Mouse (Mus musculus) thymus, postnatal 36 days (tissue): ENCODE results near the gene Specc1l.

Experiments
- DNase-seq, 2 experiments: peaks; one replicate each; pipeline ENCODE4 v3.0.0; 2022; ENCODE audit warnings: mixed read lengths in 2 of 2

Specc1l gene

DNA sequence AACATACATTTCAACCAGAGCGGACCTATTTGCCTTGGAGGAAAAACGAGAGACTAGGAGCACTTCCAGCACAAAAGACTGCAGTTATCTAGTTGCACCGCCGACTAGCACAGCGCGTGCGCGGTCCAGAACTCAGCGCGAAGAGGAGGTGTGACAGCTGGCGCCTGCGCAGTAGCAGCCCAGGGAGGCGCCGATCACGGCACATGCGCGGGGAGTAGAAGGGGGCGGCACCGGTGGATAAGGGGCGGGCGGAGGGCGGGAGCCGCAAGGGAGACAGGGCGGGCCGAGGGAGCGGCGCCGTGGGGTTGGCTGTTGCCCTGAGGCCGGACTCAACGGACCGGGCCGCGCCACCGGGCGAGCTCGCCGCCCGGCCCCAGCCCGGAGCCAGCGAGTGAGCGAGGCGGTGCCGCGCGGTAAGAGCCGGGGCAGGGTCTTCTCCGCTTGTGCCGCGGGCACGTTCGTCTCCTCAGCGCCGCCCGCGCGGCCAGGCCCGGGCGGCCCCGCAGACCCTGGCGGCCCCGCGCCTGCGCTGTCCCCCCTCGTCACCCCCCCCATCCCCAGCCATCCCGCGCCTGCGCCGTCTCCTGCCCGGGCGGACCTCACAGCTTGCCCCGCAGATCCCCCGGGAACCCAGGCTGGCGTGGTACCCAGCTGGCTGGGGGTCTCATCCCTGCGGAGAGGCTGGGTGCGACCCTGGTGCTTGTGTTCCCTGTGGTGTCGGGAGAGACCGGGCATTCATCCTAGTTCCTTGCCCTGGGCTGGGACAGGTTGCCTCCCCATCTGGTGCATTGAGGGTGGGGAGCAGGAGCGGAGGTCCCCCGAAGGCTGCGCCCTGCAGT lies at the start of gene Specc1l:
Specc1l (plus strand) TSS at position 267 of the 839 bp plus-strand sequence.
- peak; percentile 96 to 97 for DNase-seq

DNA sequence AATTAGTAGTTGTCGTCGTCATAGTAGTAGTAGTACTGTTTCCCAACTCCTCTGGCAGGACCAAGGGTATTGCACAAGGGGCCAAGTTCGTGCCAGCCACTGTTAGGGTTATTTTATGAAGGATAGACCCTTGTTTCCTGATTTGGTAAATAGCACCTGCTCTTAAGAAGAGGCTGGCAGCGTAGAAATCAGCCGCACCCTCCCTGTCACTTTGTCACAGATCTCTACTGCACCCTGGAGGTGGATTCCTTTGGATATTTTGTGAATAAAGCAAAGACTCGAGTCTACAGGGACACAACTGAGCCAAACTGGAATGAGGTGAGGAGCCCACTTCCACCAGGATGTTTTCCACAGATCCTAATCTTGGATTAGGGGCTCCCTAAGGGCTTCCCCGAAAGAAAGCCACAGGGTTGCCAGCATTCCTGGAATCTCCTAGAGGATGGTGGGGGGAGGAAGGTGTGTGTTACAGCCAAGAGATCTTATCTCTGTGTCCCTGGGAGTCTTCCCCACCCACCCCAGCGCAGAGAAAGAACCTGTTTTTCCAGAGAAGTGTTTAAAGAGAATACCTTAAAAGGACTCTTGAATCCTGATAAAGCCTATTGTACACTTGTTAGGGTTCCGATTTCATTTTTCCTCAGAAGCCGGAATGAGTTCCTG lies 45.9 kb upstream of the Specc1l start:
- DNase-seq, result no peak

DNA sequence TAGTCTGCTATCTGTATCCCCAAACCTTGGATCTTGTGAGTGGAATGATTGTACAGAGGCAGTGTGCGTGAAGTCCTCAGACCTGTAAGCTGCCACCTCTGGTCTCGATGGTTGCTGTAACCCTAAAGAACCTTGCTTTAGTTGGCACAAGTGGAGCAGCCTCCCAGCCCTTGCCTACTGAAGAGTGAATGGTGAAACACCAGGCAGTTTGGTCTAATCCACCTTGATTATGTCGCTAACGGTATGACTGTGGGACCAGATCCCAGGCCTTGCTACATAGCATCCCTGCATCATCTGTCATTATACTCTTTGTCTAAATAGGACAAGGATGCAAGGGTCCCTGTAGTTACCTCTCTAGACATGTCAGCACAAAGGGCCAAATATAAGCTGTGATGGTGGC lies 45.3 kb upstream of the Specc1l start:
- no peak for DNase-seq

DNA sequence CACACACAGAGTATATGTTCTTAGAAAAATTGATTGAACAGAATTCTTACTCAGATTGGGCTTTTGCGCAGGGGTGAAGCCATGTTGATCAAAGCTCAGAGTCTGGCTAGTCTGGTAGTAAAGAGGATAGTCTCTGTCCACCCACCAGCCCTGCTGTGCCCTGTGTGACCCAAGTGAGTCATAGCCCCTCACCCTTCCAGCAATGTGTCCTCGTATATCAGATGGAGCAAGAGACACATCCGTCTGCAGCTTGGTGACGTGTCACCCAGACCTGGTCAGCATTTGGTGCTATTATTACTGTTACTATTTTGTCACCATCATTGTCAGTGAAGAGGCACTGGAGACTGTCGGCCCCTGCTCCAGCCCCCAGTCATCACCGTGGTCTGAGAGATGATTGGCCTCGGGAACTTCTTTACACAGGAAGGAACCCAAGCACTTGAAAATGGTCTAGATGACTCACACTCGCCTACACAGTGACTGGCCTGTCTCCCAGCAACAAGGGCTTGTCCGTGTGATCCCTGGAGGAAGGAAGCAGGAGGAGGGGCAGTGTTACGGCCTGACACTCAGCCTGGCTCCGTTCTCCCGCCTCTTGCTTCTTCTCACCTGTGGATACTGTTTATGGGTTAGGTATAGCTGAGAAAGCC lies 41.5 kb upstream of the Specc1l start:
- DNase-seq, result no peak

DNA sequence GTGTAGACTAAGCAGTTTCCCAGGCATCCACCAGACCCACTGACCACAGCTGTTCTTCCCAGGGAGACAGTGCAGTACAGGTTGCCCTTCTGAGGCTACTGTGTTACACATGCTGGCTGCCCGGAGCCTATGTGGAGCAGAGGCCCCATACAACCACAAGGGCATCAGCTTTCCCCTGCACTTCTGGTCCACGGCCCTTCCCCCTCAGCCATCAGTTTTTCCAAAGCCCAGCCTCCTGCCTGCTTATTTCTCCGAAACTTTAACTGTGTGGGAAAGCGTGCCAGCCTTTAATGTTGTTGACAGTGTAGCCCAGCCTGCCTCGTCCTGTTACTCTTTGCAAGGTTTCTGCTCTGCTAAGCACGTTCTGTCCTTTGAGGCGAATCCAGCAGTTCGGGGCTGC lies 38.8 kb upstream of the Specc1l start:
- no peak for DNase-seq

DNA sequence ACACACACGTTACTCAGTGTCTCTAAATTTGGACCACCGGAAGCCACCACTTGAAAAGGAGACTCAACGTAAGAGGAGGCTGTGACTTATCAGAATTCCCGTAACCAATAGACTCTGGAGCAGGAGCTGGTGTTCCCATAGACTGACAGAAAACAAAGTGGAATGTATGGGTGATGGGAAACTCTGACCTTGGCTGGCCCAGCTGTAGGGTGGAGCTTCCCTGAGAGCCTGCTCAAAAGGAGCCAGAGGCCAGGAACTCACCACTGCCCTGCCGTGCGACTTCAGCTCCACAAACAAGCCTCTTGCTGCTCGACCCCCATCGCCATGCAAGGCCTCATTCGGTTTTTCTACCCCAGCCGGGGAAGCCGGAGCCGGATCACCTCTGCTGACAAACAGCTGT lies 38.2 kb upstream of the Specc1l start:
- no peak for DNase-seq

DNA sequence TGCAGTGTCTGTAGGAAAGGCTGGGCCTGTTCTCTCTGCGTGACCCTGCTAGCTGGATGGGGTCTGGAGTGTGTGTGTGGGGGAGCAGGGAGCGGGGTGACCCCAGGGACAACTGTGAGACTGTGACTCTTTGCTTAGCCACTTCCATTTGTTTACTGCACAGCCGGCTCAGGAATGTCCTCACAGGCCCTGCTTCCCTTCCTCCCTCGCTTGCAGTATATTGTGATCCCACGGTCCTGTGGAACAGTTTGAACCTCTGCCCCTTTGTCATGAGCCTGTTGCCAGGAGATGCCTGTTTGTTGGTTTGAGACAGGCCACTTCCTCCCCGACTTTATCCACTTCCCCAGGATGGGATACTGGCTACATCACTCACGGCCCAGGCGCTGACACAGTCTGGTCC lies 35.4 kb upstream of the Specc1l start:
- DNase-seq, result no peak

DNA sequence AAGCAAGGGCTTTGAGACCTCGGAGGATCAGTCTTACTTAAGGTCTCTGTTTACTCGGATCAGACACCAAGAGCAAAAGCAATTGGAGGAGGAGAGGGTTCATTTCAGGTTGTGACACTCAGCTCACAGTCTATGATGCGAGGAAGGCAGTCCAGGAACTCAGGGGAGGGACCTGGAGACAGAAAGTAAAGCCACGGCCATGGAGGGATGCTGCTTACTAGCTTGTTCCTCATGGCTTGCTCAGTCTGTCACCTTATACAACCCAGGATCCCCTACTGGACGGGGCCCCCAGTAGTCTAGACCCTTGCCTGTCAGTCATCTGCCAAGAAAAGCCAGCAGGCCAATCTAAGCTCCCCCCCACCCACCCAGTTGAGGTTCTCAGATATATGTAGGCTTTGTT lies 33.0 kb upstream of the Specc1l start:
- DNase-seq, result no peak

DNA sequence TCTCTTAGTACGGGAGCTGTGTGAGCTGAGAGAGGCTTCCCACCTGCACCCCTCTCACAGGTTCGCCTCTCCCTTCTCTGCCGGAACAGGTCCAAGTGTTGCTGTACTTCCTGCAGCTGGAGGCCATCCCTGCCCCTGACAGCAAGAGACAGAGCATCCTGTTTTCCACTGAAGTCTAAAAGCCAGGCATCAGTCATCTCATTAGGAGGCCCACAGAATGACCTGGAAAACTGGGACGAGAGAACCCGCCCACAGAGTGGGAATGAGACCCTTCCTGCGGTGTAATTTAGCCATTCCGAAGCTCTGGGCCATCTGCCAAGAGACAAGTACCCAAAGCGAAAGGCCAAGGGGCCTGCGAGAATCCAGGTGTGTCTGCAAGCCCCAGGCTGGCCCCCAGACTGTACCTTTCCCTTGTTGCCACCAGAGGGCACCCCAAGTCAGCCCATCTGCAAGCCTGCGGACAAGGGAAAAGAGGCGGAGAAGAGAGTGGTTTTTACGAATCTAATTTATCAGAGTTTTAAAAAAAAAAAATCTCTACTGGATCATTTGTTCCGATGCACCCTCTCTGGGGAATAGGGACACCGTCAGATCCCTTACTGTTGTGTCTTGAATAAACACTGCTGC lies 29.6 kb upstream of the Specc1l start:
- peak; percentile 66 to 67 for DNase-seq

DNA sequence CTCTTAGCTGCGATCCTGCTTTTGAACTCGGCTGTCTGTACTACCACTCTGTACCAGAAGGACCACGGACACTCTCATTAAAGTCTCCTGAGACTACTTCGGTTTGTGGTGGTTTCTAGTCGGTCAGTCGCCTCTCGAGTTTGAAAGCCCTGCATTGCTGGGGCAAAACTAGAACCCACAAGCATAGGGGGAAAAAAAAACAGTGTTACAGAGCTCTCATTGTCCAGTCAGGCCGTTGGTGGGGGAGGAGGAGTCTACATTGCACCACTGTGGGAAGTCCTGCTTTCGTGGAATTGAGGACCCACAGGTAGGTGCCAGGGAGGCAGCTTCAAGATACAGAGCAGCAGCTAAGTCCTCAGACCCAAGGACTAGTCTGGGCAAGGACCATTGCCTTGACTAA lies 27.0 kb upstream of the Specc1l start:
- DNase-seq, result no peak

DNA sequence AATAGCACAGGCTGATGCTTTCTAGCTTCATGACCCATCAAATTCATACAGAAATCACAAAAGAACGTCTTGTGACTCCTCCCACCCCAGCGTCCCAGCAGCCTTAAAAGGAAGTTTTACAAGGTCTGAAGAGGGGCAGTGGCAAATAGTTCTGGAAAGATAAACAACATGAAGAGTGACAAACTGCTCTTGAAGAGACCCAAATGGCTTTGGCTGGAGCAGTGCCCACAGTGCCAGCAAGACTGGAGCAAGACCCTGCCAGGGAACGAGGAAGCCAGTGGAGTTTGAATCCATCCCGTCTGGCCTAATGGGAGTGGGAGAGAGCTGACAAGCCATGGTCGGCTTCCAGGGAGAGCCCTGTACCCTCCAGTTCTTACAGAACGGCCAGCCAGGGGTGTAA lies 25.3 kb upstream of the Specc1l start:
- DNase-seq, result no peak

DNA sequence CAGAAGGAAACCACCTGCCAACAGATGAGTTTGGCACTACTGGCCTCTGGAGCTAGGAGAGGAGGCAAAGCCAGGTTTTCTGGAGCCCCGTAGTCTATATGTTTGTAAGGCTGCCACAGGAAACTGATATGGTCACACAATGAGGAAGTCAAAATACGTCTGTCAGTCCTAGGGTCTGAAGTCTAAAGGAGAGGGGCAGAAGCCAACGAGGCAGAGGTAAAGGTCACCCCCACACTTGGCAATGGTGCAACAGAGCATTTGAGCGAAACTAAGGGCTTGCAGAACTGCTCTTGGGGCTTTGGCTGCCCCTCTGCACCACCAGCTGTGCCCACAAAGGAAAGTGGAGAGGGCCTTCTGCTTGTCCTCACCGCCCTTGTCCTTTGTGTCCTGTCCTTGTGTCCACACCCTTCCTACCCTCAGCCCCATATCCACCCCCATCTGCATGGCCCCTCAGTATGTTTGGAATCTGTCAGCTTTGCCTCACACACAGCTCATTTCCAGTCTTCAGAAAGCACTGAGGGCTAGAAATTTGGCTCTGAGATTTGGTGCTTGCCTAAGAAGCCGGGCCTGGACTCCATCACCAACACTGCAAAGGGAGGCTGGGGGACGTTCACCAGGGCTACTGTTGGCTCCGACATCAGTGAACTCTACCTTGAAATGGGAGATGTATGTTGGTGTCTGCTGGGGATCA lies 24.4 kb upstream of the Specc1l start:
- no peak for DNase-seq

DNA sequence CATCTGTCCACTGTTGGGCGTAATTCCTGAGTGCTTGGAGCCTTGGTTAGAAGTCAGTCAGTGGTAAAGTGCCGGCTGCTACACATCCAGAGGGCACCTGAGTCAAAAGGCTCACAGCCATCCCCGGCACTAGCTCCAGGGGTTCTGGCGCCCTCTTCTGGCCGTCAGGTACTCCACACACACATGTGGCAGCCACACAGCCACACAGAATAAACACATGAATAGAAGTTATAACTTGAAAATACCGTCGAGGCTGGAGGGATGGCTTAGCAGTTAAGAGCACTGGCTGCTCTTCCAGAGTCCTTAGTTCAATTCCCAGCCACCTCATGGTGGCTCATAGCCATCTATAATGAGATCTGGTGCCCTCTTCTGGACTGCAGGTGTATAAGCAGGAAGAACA lies 20.2 kb upstream of the Specc1l start:
- no peak for DNase-seq

DNA sequence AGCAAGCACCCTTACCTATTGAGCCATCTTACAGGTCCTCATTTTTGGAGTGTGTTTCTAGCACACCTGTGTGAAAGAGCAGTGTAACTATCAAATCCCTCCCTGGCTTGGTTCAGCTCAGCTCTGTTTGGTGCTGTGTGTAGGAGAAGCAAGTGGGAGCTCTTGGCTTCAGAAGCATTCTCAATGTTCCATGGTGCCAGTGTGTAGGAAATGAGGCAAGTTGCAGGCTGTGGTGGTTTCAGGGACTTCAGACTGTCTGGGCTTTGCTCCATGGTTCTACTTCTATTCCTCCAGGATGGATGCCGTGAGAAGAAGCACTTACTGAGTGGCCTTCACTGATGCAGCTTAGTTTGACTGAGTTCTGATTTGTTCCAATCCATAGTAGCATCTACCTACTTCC lies 14.1 kb upstream of the Specc1l start:
- DNase-seq, result no peak

DNA sequence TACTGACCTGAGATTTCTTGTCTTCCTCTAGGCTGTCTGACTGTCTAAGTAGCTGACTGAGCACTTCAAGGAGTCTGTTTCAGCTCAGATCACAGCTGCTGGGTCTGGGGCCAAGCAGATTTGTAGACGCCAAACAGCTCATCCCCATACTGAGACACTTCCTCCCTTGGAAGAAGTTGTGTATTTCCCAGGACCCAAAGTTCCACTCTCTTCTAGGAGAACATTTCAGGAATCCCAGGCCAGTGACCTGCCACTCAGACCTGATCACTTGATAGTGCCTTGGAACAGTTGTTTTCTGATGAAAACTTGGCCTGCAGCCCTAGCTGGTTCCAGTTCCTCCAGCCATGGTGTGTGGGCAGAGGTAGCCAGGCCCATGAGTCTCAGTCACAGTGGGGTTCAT lies 11.1 kb upstream of the Specc1l start:
- DNase-seq, result no peak

DNA sequence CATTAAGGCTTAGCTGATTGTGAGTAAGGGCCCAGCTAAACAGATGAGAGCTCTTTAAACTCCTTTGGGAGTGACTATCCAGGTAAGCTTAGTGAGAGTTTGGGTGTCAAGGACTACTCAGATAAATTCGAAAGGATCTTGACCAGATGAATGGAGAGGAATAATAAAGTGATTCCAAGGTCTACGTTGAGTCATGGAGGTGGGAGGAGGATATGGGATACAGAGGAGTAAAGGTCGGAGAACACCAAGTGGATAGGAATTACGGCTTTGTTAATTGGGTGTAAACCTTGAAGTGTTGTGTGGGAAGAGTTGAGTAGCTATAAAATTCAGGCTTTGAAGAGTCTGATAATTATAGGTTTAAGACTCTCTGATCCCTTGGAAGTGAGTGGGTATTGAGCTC lies 5.7 kb upstream of the Specc1l start:
- DNase-seq, result no peak

DNA sequence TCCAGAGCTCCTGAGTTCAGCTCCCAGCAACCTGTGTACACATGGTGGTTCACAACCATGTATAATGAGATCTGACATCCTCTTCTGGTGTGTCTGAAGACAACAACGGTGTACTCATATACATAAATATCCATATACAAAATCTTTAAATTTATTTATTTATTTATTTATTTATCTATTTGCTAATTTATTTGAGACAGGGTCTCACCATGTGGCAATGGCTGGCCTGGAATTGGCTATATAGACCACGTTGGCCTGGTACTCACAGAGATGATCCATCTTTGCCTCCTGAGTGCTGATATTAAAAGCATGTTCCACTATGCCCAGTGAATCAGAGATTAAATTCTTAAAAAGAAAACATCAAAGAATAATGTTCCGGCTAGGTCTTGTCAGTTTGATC lies 1.0 kb upstream of the Specc1l start:
- DNase-seq, result no peak

DNA sequence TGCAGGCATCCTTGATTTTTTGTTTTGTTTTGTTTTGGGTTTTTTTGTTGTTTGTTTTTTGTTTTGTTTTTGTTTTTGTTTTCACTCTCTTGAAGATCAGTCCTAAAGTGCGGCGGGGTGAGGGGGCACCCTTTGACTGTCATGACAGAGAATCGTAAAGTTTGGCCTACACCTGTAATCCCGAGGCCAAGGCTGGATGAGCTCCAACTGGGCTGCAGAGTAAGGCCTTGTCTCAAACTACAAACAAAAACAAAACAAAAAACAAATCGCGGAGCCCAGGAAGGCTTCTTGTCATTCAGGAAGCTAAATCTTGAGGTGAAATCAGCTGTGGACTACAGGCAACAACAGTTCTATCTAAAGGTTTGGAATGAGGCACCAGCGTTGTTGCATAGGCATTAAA lies 1.1 kb downstream of the Specc1l start:
- no peak for DNase-seq

DNA sequence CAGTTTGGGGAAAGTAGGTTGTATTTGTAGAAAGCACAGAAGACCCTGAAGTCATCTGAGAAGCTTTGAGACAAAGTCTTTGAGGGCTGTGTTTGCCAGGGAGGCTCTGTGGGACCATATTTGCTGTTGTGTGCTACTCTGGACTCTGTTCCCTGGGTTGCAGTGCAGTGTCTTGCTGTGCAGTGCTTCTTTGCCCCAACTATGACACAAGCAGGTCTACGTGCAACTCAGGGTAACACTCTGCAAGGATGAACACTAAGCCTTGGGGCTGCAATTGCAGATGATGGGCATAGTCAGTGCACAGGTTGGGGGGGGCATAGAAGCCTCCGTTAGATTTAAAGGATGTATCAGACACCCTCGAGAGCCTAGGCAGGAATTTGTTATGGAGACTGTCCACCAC lies 8.8 kb downstream of the Specc1l start:
- no peak for DNase-seq

DNA sequence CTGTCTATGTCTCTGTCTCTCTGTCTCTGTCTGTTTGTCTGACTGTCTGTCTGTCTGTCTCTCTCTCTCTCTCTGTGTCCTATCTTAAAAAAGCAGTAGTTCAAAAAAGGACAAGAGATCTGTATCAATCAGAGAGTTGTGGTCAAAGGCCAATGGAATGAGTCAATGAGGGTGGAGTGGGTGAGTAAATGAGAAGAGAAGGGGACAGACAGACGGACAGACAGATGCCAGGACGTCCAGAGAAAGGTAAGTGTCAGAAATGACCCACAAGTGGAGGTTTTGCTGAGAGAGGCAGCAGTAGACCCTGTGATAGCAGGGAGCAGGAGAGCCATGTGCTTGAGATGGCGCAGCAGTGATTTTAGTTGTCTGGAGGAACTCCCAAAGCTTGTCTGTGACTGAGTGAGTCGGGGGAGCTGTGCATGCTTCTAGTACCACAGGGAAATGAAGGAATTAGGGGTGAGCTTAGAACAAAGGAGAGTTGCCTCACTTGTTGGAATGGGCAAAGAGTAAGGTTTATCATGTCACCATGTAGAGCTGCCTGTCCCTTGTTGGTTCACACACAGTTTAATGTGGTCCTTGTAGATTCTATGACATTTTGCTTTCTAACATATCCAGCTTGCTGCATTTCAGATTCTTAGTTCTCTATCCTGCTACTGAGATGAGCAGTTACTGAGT lies 10.2 kb downstream of the Specc1l start:
- DNase-seq, result no peak

DNA sequence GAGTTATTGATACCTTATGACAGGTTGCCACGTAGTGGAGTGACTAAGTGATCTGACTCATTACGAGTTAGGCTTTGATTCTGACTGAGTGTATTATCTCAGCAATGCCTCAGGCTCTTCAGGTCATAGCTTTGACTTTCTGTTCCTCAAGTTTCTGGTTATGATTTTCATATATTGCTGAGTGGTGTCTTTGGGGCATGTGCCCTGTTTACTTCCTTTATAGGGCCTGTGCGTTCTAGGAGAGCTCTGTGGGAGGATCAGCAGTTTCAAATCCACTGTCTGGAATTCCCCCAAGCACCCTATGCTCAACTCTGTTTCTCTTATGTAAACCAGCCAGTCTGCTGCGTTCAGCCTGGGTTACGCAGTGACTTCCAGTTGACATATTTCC lies 10.7 kb downstream of the Specc1l start:
- DNase-seq, result no peak

DNA sequence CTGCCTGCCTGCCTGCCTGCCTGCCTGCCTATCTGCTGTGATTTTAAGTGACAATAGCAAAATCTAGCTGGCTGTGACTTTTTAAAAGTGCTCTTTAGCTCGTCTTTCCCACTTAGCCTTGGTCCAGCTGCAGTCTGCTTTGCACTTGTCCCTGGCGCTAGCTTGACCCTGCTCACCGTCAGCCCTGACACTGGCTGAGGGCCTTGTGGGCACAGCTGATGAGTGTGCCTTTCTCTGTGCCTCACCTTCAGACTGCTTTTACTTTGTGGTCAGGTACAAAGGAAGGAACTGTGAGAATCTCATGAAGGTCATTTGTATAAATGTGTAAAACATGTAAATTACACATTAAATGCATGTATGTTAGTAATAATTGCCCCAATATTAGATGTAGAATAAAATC lies 12.3 kb downstream of the Specc1l start:
- DNase-seq, result no peak
